Comparison of ENCODE assay signal across 9 mouse cellular contexts in the genomic region with DNA sequence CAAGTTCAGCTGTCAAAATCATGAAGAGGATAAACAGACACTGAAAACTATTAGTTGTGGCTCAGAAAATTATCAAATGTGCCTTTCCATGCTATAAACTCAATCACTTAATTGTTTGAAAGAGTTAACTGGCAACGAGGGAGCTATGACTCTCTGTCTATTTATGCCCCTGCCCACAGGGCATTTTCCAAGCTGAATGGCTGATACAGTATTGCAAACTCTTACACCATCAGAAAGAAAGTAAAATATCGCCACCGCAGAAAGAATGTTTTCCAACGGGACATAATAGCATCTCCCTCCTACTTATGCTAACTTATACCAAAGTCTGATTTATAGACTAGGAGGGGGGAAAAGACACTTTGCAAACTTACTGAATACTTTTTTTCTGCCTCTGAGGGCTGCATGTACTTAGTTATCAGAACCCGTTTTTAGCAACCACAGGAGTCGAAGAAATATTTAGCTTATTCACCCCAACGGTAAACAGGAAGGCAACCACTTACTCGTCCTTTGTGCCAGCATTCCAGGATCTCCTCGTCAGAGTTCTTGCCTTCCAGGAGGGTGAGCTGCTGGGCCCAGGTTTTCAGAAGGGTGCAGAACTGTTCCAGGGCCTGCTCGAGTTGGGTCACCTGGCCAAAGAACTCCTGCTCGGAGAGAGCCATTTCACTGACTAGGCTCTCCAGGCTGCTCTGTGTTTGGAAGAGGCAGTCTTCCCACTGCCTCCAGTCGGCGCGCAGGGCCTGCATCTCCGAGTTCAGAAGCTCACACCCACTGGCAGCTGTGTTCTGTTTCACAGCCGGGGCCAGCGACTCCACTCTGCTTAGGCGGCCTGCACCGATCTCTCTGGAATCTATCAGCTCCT.
DNase-seq lines count a peak whose midpoint lies in the region; ATAC-seq lines count a peak whose summit lies in the region.
"Had no signal": no experiment of that assay in that cellular context is flagged by ENCODE, and none has a peak within 500 bp of the region (broad histone marks: within the 10 kb centered on the region; RNA-seq: fewer than 3 reads in every experiment).

No protein-coding gene starts in this region.

- peak; percentile 35 for DNase-seq in midbrain, embryonic 10.5 days (ENCODE audit: low spot score)
- DNase-seq in midbrain, embryonic 14.5 days: no peak
- peak; percentile 20 to 29 for DNase-seq in frontal cortex, postnatal 14 days (ENCODE audit: low spot score in 2 of 2)
- DNase-seq in hindbrain, embryonic 10.5 days (ENCODE audit: low spot score): peak; percentile 50
- DNase-seq in layer of hippocampus, adult 9-10 months (ENCODE audit: low spot score): peak; percentile 46
- peak; percentile 69 to 72 for DNase-seq in right cerebral cortex, adult 2 months (ENCODE audit: low spot score in 2 of 2)
- no peak for DNase-seq in T-cell, adult 2 months (ENCODE audit: low spot score)

- H3K4me1 ChIP-seq in midbrain, embryonic 10.5 days: peaks cover 6% of the 10 kb centered on the region
- no peaks in the 10 kb centered on the region for H3K4me1 ChIP-seq in midbrain, embryonic 14.5 days (ENCODE audit: control insufficient read depth, insufficient read depth, low read length)
- H3K4me1 ChIP-seq in hindbrain, embryonic 10.5 days (replicated peaks): peaks cover 11% of the 10 kb centered on the region
- H3K4me1 ChIP-seq in lung, embryonic 16.5 days (replicated peaks; ENCODE audit: control insufficient read depth, insufficient read depth, low read length): peaks cover 5% of the 10 kb centered on the region

- no peak overlapping the region for H3K9ac ChIP-seq in midbrain, embryonic 14.5 days (replicated peaks; ENCODE audit: low read length)
- peak overlapping the region; percentile 70 for H3K9ac ChIP-seq in lung, embryonic 16.5 days (ENCODE audit: low read length)

- H3K4me3 ChIP-seq in midbrain, embryonic 10.5 days: no peak overlapping the region
- no peak overlapping the region for H3K4me3 ChIP-seq in midbrain, embryonic 14.5 days (replicated peaks; ENCODE audit: low read depth, low read length)
- no peak overlapping the region for H3K4me3 ChIP-seq in hindbrain, embryonic 10.5 days
- peak overlapping the region; percentile 48 for H3K4me3 ChIP-seq in lung, embryonic 16.5 days (ENCODE audit: low read length)

- no peaks in the 10 kb centered on the region for H3K36me3 ChIP-seq in midbrain, embryonic 10.5 days
- no peaks in the 10 kb centered on the region for H3K36me3 ChIP-seq in midbrain, embryonic 14.5 days (ENCODE audit: control insufficient read depth, insufficient read depth, low read length)
- no peaks in the 10 kb centered on the region for H3K36me3 ChIP-seq in hindbrain, embryonic 10.5 days
- no peaks in the 10 kb centered on the region for H3K36me3 ChIP-seq in lung, embryonic 16.5 days (ENCODE audit: control insufficient read depth, insufficient read depth, low read length)
- H3K36me3 ChIP-seq: G1E had no signal

- no peak for ATAC-seq in midbrain, embryonic 14.5 days (ENCODE audit: low FRiP score, low TSS enrichment)
- ATAC-seq in lung, embryonic 16.5 days (ENCODE audit: low read depth): peak; percentile 90

- 58% methylated on average over 19 of the region's 19 CpGs for WGBS in midbrain, embryonic 10.5 days
- 61% methylated on average over 19 of the region's 19 CpGs for WGBS in midbrain, embryonic 14.5 days
- 57% methylated on average over 19 of the region's 19 CpGs for WGBS in hindbrain, embryonic 10.5 days
- WGBS in lung, embryonic 16.5 days: 12% methylated on average over 19 of the region's 19 CpGs

- no peaks in the 10 kb centered on the region for H3K27me3 ChIP-seq in midbrain, embryonic 10.5 days (ENCODE audit: low read depth, poor library complexity, severe bottlenecking)
- H3K27me3 ChIP-seq in midbrain, embryonic 14.5 days (ENCODE audit: control insufficient read depth, insufficient read depth, low read length): no peaks in the 10 kb centered on the region
- no peaks in the 10 kb centered on the region for H3K27me3 ChIP-seq in hindbrain, embryonic 10.5 days (ENCODE audit: insufficient read depth, poor library complexity, severe bottlenecking)
- H3K27me3 ChIP-seq in lung, embryonic 16.5 days (ENCODE audit: control insufficient read depth, insufficient read depth, low read depth, low read length): no peaks in the 10 kb centered on the region

- H3K9me3 ChIP-seq in midbrain, embryonic 10.5 days (replicated peaks): no peaks in the 10 kb centered on the region
- no peaks in the 10 kb centered on the region for H3K9me3 ChIP-seq in midbrain, embryonic 14.5 days (ENCODE audit: control insufficient read depth, low read length)
- H3K9me3 ChIP-seq in hindbrain, embryonic 10.5 days: no peaks in the 10 kb centered on the region
- peaks cover 2% of the 10 kb centered on the region; the same call in 1 of the 2 replicates for H3K9me3 ChIP-seq in lung, embryonic 16.5 days (ENCODE audit: control insufficient read depth, low read length)
- H3K9me3 ChIP-seq: G1E had no signal

- no peak overlapping the region for H3K4me2 ChIP-seq in midbrain, embryonic 14.5 days (ENCODE audit: low read length)
- H3K4me2 ChIP-seq in lung, embryonic 16.5 days (ENCODE audit: low read depth, low read length): peak overlapping the region; percentile 54

- H3K27ac ChIP-seq in midbrain, embryonic 10.5 days (replicated peaks): peak overlapping the region; percentile 59; the same call in 1 of the 2 replicates
- H3K27ac ChIP-seq in midbrain, embryonic 14.5 days (replicated peaks; ENCODE audit: low read depth, low read length): no peak overlapping the region
- H3K27ac ChIP-seq in hindbrain, embryonic 10.5 days: peak overlapping the region; percentile 72
- peak overlapping the region; percentile 95 for H3K27ac ChIP-seq in lung, embryonic 16.5 days (ENCODE audit: low read length)

Comparison
In these comparisons a context has a peak if more than half of its experiments do, and no peak if none do; other contexts are left out.
1. DNase-seq: peak in midbrain, embryonic 10.5 days (single experiment), frontal cortex, postnatal 14 days (2 of 2), hindbrain, embryonic 10.5 days (single experiment), layer of hippocampus, adult 9-10 months (single experiment) and right cerebral cortex, adult 2 months (2 of 2); none in midbrain, embryonic 14.5 days (single experiment) and T-cell, adult 2 months (single experiment).